Mouse (Mus musculus) testis, adult 2 months (tissue): Measurements from ENCODE around the gene Cryzl2.

Source experiments
- CTCF ChIP-seq: fragments of 200-500 bp; IDR thresholded peaks from 2 replicates; pipeline ENCODE4 v1.5.1; 2012; ENCODE audit warnings: low read depth, mild to moderate bottlenecking, inconsistent platforms, low read length, moderate library complexity; ENCODE audit not compliant: control insufficient read depth, insufficient read depth, insufficient replicate concordance
- POLR2A ChIP-seq: fragments of 200-500 bp; IDR thresholded peaks from 2 replicates; pipeline ENCODE4 v1.6.1; 2012; ENCODE audit warnings: low read depth, mild to moderate bottlenecking, inconsistent platforms, low read length, moderate library complexity; ENCODE audit not compliant: control insufficient read depth

DNA sequence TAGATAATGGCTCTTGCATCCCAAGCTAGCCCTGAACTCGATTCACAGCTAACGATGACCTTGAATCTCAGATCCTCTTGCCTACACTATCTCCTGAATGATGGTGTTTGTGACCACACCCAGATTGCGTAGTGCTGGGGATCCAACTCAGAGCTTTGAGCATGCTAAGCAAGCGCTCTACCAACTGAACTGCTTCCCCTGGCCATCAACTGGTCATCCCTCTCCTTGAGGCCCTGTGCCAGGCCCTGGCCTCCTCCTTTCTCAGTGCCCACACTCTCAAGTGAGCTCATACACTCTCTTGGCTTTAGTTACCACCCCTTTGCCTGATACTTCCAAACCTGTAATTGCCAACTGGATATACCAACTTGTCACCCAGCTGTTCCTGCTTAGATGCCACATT is 24.0 kb upstream of the Cryzl2 start:
- TF ChIP-seq CTCF = no peak
- no peak for TF ChIP-seq POLR2A
